Mouse (Mus musculus) urinary bladder, adult 18-20 months (tissue): ENCODE data around the gene Shroom3.
A peak's percentile ranks its signal among the peaks of the same experiment; 100 is the strongest.

Experiments used
- DNase-seq, 2 experiments: peaks; one replicate each; pipeline ENCODE4 v3.0.0; 2022; ENCODE audit warnings: low spot score in 2 of 2, mixed read lengths in 2 of 2

The Shroom3 gene

GRCm38 (mm10) chr5:92850925-92851324 lies 167.7 kb downstream of the Shroom3 start:
- DNase-seq = no peak

- DNase-seq = no peak
Measured at GRCm38 (mm10) chr5:92854983-92855382, 171.7 kb downstream of the Shroom3 start.

- DNase-seq = peak; percentile 7 to 16
Measured at GRCm38 (mm10) chr5:92856346-92856745, 173.1 kb downstream of the Shroom3 start.

- DNase-seq = no peak
Measured at GRCm38 (mm10) chr5:92857177-92857576, 173.9 kb downstream of the Shroom3 start.

- DNase-seq = no peak
Measured at GRCm38 (mm10) chr5:92858104-92858503, 174.9 kb downstream of the Shroom3 start.

GRCm38 (mm10) chr5:92858576-92858975 lies 175.3 kb downstream of the Shroom3 start:
- DNase-seq = no peak

GRCm38 (mm10) chr5:92861416-92862112 lies 178.3 kb downstream of the Shroom3 start:
- no peak for DNase-seq

- DNase-seq = no peak
Measured at GRCm38 (mm10) chr5:92865090-92865489, 181.9 kb downstream of the Shroom3 start.

- no peak for DNase-seq
Measured at GRCm38 (mm10) chr5:92866546-92866945, 183.3 kb downstream of the Shroom3 start.

GRCm38 (mm10) chr5:92867253-92867652 lies 184.0 kb downstream of the Shroom3 start:
- DNase-seq = no peak

- no peak for DNase-seq
Measured at GRCm38 (mm10) chr5:92868231-92868630, 185.0 kb downstream of the Shroom3 start.

GRCm38 (mm10) chr5:92871048-92871447 lies 187.8 kb downstream of the Shroom3 start:
- no peak for DNase-seq

GRCm38 (mm10) chr5:92872182-92872581 lies 188.9 kb downstream of the Shroom3 start:
- DNase-seq = no peak

GRCm38 (mm10) chr5:92872991-92873390 lies 189.8 kb downstream of the Shroom3 start:
- DNase-seq = no peak

GRCm38 (mm10) chr5:92873518-92873917 lies 190.3 kb downstream of the Shroom3 start:
- DNase-seq = no peak

GRCm38 (mm10) chr5:92875836-92876235 lies 192.6 kb downstream of the Shroom3 start:
- no peak for DNase-seq

GRCm38 (mm10) chr5:92877104-92877503 lies 193.9 kb downstream of the Shroom3 start:
- DNase-seq = no peak

GRCm38 (mm10) chr5:92880393-92880792 lies 197.2 kb downstream of the Shroom3 start:
- no peak for DNase-seq

- no peak for DNase-seq
Measured at GRCm38 (mm10) chr5:92880893-92881292, 197.7 kb downstream of the Shroom3 start.

GRCm38 (mm10) chr5:92886141-92886540 lies 202.9 kb downstream of the Shroom3 start:
- DNase-seq = no peak

GRCm38 (mm10) chr5:92887501-92887900 lies 204.3 kb downstream of the Shroom3 start:
- no peak for DNase-seq

GRCm38 (mm10) chr5:92888628-92889241 lies 205.5 kb downstream of the Shroom3 start:
- DNase-seq = no peak

- no peak for DNase-seq
Measured at GRCm38 (mm10) chr5:92890902-92891301, 207.7 kb downstream of the Shroom3 start.
